Mouse (Mus musculus) embryonic fibroblast, embryonic 13.5 days (primary cell): ENCODE measurements around the gene Acr.

ENCODE experiments used
- CTCF ChIP-seq: IDR thresholded peaks from 2 replicates; pipeline ENCODE4 v1.5.1; 2011; ENCODE audit warnings: mild to moderate bottlenecking, control low read depth, low read length, moderate library complexity, borderline replicate concordance; ENCODE audit not compliant: insufficient read depth
- POLR2A ChIP-seq: IDR thresholded peaks from 2 replicates; pipeline ENCODE4 v1.6.1; 2011; ENCODE audit warnings: low read depth, mild to moderate bottlenecking, control low read depth, low read length, moderate library complexity

- TF ChIP-seq CTCF = no peak
- no peak for TF ChIP-seq POLR2A
These were observed 40.7 kb upstream of the Acr start for GRCm38 (mm10) chr15:89527466-89527865.
